Mouse (Mus musculus) common myeloid progenitor, adult 5-6 weeks (primary cell): ENCODE measurements around the gene Hrc. TPM values are rescaled to one million over a fixed set of nuclear protein-coding genes. Genes with fewer than 3 reads are reported as not detected.

ENCODE experiments used
- ATAC-seq: replicated peaks from 2 replicates; pipeline ENCODE4 v1.8.0; 2016; ENCODE audit warnings: low read depth, mild to moderate bottlenecking, moderate TSS enrichment, inconsistent platforms; ENCODE audit not compliant: poor library complexity, severe bottlenecking
- total RNA-seq: library from RNA; stranded (forward); fragments of 200-1000, 187-1606 nt; gene quantifications from 2 replicates; pipeline ENCODE4 v1.2.3, GENCODE M21; 2017

The Hrc gene
- 0.41 TPM in 1 of 2 replicates, not detected in the other for total RNA-seq

DNA sequence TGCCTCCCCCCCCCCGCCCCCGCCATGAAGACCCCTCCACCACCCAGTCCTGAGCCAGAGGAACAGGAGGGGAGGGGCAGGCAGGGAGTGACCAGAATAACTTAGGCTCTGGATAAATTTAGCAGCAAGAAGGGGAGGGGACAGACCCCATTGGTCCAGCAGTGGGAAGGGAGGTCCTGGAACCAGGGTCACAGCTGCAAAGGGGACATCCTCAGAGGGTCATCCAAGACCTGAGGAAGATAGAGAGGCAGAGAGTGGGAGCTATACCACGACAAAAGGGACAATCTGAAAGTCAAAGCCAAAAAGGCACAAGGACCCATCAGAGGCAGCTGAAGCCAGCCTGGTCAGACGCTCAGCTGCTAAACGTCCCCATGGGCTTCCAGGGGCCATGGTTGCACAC, at the start of gene Hrc:
TSS of gene Hrc (plus strand) at position 235 of the 400 bp plus-strand sequence.
- ATAC-seq: no peak

DNA sequence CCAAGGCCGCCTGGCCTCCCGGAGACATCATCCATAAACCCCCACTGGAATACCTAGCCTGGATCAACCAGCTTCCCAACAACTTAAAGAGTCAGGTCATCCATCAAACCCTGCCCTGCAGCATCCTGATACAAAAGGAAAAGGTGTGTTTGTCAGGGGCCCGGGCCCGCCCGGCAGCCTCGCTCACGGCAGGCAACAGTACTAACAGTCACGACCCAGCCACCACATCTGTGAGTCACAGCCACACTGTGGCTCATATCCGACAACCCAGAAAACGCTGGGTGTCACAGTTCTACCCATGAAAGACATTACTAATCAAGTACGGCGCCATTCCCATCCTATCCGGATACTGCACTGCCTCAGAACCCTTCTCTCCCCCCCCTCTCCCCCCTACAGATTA, 48.6 kb upstream of the Hrc start:
- ATAC-seq: no peak

DNA sequence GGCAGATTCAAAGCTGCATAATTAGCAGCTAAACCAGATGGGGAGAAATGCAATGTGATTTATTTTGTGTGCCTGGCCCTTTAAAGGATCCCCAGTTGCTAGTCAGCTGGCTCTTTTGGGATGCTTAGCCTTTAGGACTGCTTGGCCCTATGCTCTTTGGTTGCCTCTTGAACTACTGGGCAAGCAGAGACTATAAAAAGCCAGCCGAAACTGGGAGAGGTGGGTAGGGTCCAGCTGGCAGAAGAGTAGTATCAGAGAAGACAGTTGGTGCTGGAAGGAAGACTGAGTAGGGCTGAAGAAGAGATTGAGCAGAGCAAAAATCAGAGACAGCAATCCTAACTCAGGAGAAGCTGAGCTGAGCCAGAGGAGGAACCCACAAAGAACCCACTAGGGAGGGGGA, 38.5 kb upstream of the Hrc start:
- ATAC-seq: no peak

DNA sequence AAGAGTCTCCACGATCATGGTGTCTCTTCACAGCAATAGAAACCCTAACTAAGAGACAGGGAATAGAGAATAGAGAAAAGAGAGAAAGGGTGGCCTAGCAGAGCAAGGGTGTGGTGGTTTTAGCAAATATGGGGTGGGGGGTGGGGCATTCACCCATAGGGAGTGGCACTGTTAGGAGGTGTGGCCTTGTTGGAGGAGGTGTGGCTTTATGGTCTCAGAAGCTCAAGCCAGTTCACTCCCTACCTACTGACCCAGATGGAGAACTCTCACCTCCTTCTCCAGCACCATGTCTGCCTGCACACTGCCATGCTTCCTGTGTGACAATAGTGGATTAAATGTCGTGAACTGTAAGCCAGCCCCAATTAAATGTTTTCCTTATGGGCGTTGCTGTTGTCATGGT, 37.5 kb upstream of the Hrc start:
- no peak for ATAC-seq

DNA sequence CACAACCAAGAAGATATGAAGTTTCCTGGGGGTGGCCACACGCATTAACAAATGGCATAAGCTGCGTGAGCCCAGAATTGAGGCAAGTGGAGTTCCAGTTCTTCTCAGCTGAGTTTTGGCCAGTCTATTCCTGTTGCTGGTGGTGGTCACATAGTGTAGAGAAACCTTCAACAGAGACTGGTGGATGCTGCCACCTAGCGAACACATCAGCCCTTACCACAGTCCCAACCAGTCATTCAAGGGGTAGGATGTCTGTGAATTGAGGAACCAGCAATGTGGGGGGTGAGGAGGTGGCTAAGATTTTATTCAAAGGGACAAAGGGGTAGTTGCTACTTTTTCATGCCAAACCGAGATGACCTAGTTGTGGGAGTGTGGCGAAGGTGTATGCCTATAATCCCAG, 35.3 kb upstream of the Hrc start:
- ATAC-seq: peak; percentile 100

DNA sequence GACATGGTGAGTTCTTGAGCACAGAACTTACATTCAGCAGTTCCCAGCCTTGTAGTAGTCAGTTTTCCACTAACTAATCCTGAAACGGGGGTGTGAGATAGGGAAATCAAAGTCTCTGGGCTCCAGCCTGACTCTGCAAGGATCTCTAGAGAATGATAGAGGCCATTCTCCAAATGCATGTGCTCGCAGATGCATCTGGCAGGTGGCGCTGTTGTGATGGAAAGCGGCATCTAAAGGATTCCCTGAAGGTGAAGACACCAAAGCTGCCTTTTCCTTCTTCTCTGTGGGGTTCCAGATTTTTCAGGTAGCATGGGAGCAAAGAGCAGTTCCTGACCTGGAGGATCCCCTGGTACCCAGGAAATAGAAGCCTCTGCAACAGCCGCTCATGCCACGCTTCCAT, 34.8 kb upstream of the Hrc start:
- peak; percentile 45; the same call in 1 of the 2 replicates for ATAC-seq

DNA sequence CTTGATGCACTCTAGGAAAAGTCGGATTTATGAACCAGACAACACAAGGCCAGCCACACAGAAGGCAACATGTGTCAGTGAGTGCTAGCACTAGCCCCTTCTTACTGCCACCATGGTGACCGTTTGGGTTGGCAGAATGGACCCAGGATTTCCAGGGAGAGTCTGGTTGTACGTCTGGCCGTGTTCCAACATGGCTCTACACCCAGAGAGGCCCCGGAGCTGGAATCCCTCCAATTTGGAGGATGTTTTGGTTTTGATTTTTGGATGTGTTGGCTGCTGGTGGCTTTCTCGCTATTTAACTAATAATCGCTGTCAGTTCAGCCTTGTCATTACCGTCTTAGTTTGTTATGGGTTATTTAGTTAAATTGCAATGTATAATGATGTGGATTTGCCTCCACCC, 32.5 kb upstream of the Hrc start:
- ATAC-seq: no peak

DNA sequence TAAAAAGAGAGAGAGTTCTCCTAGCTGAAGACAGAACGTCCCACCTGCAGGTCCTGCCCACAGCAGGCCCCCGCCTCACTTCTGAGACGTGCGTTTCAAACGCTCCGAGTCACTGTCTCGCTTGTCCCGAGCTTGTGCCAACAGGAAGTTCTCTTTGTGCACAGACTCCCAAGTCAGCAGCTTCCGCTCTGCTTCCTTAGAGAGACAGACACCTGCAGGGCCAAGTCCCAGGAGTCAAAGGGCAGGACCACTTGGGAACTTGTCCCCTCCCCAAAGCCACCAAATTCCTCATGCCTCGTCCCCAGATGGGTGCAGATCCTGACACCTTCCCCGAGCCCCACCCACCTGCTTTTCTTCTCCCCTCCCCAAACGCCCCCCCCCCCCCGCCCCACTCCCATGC, 30.2 kb upstream of the Hrc start:
- no peak for ATAC-seq

DNA sequence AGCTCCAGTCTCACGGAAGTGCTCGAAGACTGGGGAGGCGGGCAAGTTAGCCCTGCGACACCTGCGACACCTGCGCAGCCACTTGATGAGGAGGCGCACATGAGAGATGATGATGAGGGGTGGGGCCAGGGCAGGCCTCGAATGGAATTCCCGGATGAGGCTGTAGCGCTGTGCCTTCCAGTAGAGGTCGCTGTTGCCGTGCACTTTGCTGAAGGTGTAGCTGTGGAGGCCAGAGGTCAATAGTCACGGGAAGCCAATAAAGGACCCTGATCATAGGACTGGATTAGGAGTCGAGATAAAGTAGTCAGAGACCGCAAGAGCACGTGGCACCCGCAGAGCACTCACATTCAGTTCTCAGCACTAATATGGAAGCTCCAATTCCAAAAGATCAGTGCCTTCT, 29.8 kb upstream of the Hrc start:
- ATAC-seq: peak; percentile 59

DNA sequence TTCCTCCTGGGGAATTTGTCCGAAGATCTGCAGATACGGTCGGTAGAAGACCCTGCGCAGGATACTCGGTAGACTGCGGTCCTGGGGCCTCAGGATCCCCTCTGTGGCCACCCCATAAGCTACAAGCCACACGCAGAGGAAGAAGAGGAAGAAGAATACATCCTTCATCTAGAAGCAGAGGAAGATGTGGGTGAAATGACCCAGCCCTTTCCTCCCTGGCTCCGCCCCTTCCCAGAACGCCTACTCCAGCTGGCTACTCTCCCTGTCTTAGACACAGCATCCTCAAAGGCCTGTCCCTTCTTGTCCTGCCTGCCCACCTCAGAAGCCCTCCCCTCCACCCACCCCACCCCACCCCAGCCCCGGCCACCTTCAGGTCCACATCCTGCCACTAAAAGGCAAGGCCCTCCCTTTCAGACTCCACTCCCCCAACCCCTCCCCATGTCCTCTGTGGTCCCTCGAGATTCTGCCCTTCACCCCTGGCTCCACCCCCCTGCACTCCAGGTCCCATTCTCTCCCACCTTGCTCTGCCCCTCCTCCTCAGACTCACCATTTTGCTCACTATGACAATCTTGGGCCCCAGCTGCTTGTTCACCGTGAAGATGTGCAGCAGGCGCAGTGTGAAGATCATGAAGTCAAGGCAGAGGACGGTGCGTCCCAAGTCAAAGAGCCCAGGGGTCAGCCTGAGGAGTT, 26.4 kb upstream of the Hrc start:
- ATAC-seq: peak; percentile 56

DNA sequence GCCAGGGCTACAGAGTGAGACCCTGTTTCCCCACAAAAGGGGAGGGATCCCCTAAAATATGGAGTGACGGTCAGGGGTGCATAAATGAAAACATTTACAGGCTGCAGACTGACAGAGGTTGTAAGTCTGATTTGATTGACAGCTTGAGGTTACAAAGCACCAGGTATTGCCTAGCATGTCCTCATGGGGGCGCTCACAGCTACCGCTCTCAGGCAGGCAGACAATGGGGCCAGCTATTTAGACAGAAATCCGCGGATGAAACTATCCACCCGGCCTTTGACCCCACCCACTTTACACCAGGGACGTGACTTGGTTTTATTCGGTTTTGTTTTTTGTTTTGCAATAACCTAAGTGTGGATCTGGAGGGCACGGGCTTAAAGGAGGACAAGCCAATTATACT, 25.6 kb upstream of the Hrc start:
- peak; percentile 53 for ATAC-seq

DNA sequence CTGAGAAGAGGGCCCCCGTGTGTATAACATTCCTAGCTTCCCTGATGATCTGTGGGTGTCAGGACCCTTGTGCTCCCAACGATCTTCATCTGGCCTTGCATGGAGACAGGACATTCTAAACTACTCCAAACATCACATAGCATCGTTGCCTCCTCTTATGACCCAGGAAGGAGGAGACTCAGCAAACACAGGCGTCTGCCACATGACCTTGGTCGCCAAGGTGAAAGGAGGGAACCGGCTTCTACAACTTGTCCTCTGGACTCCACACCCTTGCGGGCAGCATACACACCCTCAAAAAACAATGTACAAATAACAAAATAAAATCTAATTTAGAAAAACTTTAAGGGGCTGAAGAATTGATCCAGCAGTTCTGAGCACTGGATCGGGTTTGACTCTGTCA, 23.1 kb upstream of the Hrc start:
- no peak for ATAC-seq

DNA sequence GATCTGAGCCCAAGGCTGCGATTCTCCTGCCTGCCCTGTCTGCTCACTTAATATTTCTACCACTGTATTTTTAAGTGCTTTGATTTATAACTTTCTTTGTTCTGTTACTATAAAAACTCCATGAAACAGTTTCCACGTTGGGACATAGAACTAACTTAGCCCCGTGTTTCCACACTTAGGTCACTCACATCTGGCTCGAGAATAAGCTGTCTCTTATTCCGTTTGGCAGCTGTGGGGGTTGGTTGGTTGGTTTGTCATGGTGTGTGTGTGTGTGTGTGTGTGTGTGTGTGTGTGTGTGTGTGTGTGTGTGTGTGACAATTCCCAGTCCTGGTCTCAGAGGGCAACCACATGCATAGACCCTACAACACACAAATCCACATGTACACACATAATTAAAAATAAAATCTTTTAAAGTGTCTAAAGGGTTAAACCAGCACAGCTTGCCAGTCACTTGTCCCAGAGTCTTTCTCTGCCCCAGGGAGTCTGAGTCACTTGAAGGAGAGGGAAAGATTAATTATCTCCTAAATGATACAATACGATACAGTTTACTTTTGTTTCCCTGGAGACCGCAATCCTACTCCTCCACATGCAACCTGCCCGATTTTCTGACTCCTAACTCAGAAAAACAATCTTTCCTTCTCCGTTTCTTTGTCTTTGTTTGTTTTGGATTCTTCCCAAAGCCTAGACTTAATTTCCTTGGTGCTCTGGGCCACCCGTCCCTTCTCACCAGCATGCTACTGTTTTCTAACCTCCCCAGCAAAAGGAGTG, 22.2 kb upstream of the Hrc start:
- no peak for ATAC-seq

DNA sequence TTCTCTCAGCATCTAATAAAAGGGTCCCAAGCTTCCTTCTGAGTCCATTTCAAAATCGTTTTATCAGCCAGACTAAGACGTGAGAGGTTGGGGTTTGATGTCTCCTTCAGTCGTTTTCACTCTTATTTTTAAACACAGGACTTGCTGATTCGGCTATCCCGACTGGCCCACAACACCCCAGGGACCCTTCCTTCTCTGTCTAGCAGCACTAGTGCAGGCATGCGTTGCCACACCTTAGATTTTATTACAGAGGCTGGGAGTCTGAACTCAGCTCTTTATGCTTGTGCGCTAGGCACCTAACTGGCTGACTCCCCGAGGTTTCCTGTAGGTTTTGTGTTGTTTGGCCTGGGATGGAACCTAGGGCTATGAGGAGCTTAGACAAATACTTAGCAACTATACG, 21.6 kb upstream of the Hrc start:
- no peak for ATAC-seq

DNA sequence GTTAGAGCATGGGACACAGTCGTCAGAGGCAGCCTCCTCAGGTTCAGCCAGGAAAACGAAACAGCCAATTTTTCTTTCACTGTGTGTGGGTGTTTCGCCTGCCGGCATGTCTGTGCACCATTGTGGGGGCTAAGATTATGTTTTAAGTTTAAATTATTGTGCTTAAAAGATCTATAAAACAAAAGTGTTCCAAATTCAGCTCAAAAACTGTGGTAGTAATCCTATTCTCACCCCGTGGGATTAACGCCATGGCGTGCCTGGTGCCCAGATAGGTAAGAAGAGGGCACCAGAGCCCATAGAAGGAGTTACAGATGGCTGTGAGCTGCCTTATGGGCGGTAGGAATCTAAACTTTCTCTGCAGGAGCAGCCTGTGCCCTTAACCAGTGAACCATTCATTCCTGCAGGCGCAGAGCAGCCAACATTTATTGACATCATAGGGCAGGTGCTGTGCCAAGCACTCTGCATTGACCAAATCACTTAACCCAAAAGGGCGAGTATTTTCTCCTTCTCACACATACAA, 19.8 kb upstream of the Hrc start:
- ATAC-seq: no peak

DNA sequence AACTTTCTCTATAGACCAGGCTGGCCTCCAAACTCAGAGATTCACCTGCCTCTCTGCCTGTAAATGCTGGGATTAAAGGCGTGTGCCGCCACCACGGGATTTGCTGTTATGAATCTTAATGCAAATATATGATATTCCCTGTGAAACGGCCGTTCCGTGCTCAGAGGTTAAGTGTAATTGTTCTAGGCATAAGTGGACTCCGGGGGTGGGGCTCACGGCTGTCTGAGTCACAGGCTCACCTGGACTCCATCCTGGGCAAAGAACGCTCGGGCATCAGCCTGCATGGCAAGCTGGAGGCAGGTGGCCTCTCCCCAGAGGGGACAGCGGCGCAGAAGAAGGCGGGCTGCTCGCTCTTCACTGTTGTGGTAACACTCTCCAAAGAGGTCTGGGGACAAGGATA, 18.6 kb upstream of the Hrc start:
- no peak for ATAC-seq

DNA sequence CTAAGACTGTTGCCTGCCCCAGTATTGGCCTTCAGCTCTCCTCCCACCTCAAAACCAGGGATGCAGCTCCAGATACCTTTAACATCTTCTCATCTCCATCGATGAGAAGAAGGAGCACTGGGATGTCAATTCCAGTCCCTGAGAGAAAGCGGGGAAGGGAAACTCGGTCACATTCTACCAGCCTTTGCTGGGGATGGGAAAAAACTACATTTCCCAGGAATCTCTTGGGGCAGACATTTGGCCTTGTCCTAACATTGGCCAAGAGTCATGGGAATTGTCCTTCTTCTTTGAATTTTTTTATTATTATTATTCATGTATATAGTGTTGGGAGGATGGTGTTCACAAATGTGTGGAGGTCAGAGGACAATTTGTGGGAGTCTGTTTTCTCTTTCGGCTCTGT, 12.8 kb upstream of the Hrc start:
- no peak for ATAC-seq

DNA sequence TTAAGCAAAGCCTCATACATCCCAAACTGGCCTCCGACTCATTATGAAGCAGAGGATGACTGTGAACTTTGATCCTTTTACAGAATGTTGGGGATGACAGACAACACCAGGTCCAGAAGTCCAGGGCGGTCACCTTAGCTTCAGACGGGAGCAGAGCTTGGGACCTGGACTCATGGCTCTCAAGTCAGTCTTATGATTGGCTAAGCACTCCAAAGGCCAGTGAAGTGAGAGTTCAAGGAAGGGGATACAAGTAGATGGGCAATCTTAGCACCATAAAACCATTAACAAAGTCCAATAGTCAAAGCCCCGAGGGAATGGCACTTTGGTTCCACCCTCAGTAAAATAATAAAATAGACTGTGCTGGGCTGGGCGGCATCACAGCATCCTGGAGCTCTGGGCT, 12.0 kb upstream of the Hrc start:
- no peak for ATAC-seq

DNA sequence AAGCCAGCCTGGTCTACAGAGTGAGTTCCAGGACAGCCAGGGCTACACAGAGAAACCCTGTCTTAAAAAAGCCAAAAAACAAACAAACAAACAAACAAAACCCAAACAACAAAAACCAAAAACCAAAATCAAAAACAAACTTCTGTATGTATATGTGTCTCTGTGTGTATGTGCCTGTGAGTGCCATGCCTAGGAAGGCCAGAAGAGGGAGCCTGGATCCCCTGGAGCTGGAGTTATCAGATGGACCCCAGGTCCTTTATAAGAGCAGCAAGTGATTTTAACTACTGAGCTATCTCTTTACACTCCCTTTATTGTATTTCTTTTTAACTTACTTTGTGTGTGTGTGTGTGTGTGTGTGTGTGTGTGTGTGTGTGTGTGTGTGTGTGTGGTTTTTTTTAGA, 9.3 kb upstream of the Hrc start:
- ATAC-seq: no peak

DNA sequence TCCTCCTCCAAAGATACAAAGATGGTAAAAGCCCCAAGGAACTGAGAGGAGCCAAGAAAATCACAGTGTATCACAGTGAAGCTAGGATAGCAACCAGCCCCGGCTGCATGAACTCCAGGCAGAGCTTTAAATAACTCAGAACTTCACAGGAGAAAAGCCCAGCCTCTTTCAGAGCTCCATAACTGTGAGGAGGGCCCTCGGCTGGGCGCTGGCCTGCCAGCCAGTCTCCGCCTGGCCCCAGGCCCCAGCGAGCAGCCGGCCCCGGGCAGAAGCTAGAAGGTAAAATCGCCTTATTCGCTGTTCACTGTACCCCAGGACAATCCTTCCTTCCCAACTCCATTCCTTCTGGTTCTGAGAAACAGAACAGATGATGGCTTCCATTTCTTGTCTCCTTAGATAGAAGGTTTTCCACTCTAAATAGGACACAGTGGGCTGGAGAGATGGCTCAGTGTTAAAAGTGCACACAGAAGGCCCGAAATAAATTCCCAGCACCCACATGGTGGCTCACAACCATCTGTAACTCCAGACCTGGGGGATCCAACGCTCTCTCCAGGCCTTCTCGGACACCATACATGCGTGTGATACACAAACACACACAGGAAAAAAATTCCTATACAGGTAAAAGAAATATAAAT, 6.1 kb upstream of the Hrc start:
- no peak for ATAC-seq

DNA sequence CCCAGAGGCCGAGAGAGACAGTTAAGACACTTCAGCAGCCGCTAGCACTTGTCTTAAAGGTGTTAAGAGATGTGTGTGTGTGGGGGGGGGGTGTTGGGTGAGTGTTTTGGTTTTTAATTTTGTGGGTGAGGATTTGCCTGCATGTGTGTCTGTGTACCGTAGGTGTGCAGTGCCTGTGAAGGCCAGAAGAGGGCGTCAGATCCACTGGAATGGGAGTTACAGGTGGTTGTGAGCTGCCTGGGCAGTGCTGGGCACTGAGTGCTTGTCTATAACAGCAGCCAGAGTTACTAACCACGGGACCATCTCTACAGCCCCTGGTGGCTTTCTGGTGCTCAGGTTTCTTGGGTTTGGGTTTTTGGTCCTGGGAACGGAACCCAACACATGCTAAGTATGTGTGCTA, 3.6 kb upstream of the Hrc start:
- ATAC-seq: no peak
